Mouse (Mus musculus): ENCODE results near the gene Acad10.

DNA sequence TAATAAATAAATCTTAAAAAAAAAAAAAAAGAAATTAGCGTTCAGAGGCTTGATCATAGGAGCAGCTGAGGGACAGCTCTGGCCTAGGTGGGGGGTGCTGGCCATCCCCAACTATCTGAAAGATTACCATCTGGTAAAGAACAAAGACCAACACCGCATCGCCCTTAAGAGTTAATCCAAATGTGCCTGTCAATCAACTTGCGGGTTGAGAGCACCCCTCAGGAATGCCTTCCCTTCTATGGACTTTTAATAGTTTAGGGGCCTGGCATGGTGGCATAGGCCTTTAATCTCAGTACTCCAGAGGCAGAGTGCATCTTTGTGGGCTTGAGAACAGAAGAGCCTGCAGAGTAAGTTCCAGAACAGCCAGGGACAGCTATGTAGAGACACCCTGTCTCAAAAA lies 32.6 kb upstream of the Acad10 start:
- TF ChIP-seq CTCF (IDR thresholded peaks at IDR 0.05; ENCODE audit: low read depth): no peak
- no peak for TF ChIP-seq EP300 (IDR thresholded peaks at IDR 0.05; ENCODE audit: low read depth)
